Mouse (Mus musculus): ENCODE results near the gene Plcg2. TPM values are rescaled to one million over a fixed set of nuclear protein-coding genes. Genes with fewer than 3 reads are reported as not detected.

Gene Plcg2
- polyA plus RNA-seq, 1 experiment from 2014 or later: 76.4 TPM

GRCm38 (mm10) chr8:117604101-117604500 lies 106.0 kb downstream of the Plcg2 start:
- no peak overlapping the region for H3K4me3 ChIP-seq (ENCODE audit: inconsistent target)
- H3K79me2 ChIP-seq (ENCODE audit: inconsistent target): no peaks in the 10 kb centered on the region
- peaks cover 98% of the 10 kb centered on the region for H3K36me3 ChIP-seq (ENCODE audit: inconsistent target)
- no peak overlapping the region for H3K27ac ChIP-seq
- WGBS (ENCODE audit: missing documents): 97% methylated on average over 12 of the region's 12 CpGs

DNA sequence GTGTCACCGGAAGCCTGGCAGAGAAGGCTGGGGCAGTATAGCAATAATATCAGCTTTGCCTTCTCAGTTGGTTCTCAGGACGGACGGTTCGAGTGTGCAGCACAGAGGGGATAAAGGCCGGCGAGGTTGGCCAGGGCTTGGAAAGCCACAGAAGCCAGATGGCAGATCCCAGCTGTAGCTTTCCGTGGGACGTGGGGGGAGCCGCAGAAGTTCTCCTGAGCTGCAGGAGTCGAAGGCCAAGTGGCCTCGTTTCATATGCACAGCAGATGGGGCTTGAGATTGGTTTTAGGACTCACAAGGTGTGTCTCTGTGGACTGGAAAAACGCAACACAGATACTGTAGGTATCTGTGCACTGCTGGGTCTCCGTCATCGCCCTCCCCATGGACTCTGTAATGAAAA lies 106.6 kb downstream of the Plcg2 start:
- WGBS (ENCODE audit: missing documents): 94% methylated on average over 14 of the region's 14 CpGs

DNA sequence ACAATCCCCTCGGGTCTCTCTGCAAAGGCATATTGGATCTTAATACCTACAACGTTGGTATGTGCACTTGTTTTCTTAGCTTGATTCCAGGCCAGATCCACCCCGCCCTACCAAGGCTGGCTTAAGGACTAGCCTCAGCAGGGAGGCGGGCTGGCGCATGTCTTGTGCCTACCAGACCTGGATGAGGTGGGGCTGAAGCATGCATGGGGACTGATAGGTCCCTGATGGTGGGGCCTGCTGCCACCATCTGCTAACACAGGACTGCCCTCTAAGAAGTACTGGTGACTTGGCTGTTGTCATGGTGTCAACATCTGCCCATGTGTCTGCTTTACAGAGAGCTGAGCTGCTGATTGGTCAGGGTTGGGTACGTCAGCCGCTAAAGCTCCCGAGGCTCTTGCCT lies 107.1 kb downstream of the Plcg2 start:
- Histone ChIP-seq H3K36me3 (ENCODE audit: inconsistent target) (peaks cover 97% of the 10 kb centered on the region), H3K79me2 (ENCODE audit: inconsistent target) (no peaks in the 10 kb centered on the region), H3K27ac (no peak overlapping the region), H3K4me3 (ENCODE audit: inconsistent target) (no peak overlapping the region)
- WGBS (ENCODE audit: missing documents): 93% methylated on average over 8 of the region's 8 CpGs

More for the DNA sequence above, 106.6 kb downstream of the Plcg2 start:
- H3K79me2 ChIP-seq (ENCODE audit: inconsistent target): no peaks in the 10 kb centered on the region
- H3K27ac ChIP-seq: no peak overlapping the region
- peaks cover 98% of the 10 kb centered on the region for H3K36me3 ChIP-seq (ENCODE audit: inconsistent target)
- H3K4me3 ChIP-seq (ENCODE audit: inconsistent target): no peak overlapping the region

DNA sequence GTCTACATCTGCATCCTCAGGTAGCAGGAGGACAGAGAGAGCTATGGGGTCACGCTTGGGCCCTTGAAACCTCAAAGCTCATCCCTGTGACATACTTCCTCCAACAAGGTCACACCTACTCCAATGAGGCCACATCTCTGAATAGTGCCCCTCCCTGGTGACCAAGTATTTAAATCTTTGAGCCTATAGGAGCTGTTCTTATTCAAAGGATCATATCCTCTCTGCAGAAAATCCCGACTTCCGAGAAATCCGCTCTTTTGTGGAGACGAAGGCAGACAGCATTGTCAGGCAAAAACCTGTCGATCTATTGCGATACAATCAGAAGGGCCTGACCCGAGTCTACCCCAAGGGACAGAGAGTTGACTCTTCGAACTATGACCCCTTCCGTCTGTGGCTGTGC lies 112.4 kb downstream of the Plcg2 start:
- Histone ChIP-seq H3K4me3 (ENCODE audit: inconsistent target) (no peak overlapping the region), H3K27ac (no peak overlapping the region), H3K36me3 (ENCODE audit: inconsistent target) (peaks cover 97% of the 10 kb centered on the region), H3K79me2 (ENCODE audit: inconsistent target) (no peaks in the 10 kb centered on the region)
- 98% methylated on average over 10 of the region's 10 CpGs for WGBS (ENCODE audit: missing documents)

- H3K27ac ChIP-seq: no peak overlapping the region
- peaks cover 99% of the 10 kb centered on the region for H3K36me3 ChIP-seq (ENCODE audit: inconsistent target)
- H3K79me2 ChIP-seq (ENCODE audit: inconsistent target): no peaks in the 10 kb centered on the region
- H3K4me3 ChIP-seq (ENCODE audit: inconsistent target): no peak overlapping the region
- 97% methylated on average over 12 of the region's 12 CpGs for WGBS (ENCODE audit: missing documents)
These were observed 114.8 kb downstream of the Plcg2 start for GRCm38 (mm10) chr8:117612861-117613260.

DNA sequence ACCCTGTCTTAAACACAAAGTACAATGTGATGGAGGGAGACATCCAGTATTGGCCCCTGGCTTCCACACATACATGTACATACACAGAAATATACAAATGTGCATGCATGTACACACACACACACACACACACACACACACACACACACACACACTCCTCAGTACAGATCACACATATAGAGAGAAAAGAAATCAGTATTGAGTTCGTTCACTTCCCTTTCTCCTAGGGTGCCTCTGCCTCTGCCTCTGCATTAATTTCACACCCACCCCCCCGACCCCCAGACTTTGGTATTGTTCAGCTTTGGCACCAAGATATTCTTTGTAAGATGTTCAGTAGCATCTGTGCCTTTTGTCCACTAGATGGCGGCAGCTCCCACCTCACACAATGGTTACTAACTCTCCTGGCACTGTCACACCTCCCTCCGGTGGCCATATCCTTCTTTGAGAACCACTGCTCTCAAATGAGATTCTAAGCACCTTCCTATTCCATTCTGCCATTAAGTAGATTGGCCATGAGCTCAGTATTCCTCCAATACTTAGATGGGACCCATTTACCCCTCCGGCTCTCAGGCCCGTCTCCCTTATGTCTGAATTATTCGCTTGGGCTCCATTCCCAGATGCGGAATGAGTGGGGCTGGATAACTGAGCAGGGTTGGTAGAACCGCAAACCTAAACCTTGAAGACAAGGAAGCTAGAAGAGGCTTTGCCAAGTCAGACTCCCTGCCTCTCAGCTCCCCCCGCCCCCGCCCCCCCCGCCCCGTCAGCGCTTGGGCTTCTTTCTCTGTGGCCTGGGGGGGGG lies 128.1 kb downstream of the Plcg2 start:
- H3K27ac ChIP-seq: no peak overlapping the region
- WGBS (ENCODE audit: missing documents): 83% methylated on average over 9 of the region's 14 CpGs
- H3K36me3 ChIP-seq (ENCODE audit: inconsistent target): peaks cover 48% of the 10 kb centered on the region
- no peaks in the 10 kb centered on the region for H3K79me2 ChIP-seq (ENCODE audit: inconsistent target)
- H3K4me3 ChIP-seq (ENCODE audit: inconsistent target): no peak overlapping the region

DNA sequence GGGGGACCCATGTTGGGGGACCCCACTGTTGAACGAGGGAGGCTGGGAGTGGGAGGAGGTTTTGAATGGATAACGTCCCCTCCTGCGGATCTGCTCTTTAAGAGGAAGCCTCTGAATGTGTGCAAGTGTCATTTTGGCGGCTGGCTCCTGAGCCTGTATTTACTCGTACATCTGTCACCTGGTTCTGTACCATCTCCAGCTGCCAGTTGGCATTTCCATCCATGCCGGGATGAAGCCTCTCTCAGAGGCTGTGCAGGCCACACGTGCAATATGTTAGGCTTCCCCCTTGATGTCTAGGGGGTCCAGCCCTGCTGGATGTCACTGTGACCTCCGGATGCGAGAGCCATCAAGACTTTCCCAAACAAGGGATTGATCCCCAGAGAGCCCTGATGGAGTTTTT lies 129.0 kb downstream of the Plcg2 start:
- H3K79me2 ChIP-seq (ENCODE audit: inconsistent target): no peaks in the 10 kb centered on the region
- 97% methylated on average over 9 of the region's 9 CpGs for WGBS (ENCODE audit: missing documents)
- no peak overlapping the region for H3K4me3 ChIP-seq (ENCODE audit: inconsistent target)
- H3K36me3 ChIP-seq (ENCODE audit: inconsistent target): peaks cover 48% of the 10 kb centered on the region
- no peak overlapping the region for H3K27ac ChIP-seq

GRCm38 (mm10) chr8:117632532-117632931 lies 134.4 kb downstream of the Plcg2 start:
- no peak overlapping the region for H3K27ac ChIP-seq
- 75% methylated on average over 4 of the region's 5 CpGs for WGBS (ENCODE audit: missing documents)
- H3K36me3 ChIP-seq (ENCODE audit: inconsistent target): peaks cover 74% of the 10 kb centered on the region
- no peak overlapping the region for H3K4me3 ChIP-seq (ENCODE audit: inconsistent target)
- no peaks in the 10 kb centered on the region for H3K79me2 ChIP-seq (ENCODE audit: inconsistent target)

- H3K79me2 ChIP-seq (ENCODE audit: inconsistent target): no peaks in the 10 kb centered on the region
- H3K4me3 ChIP-seq (ENCODE audit: inconsistent target): no peak overlapping the region
- WGBS (ENCODE audit: missing documents): 94% methylated on average over 7 of the region's 7 CpGs
- peaks cover 71% of the 10 kb centered on the region for H3K36me3 ChIP-seq (ENCODE audit: inconsistent target)
- no peak overlapping the region for H3K27ac ChIP-seq
These were observed 136.3 kb downstream of the Plcg2 start for GRCm38 (mm10) chr8:117634406-117634805.

DNA sequence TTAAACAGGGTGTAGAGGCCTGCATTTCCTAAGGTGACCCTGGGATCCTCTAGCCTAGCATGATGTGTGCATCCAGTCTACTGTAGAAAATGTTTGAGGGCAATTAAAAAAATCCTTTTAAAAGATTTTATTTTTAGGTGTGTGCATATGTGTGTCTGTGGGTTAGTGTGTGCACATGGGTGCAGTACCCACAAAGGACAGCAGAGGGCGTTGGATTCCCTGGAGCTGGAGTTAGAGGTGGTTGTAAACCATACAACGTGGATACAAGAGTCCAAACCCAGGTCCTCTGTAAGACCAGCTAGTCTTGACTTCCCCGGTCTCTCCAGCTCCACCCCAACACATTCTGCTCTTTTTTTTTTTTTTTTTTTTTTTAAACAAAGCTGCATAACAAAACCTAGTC lies 139.4 kb downstream of the Plcg2 start:
- no peaks in the 10 kb centered on the region for H3K79me2 ChIP-seq (ENCODE audit: inconsistent target)
- no peak overlapping the region for H3K4me3 ChIP-seq (ENCODE audit: inconsistent target)
- 88% methylated on average over 2 of the region's 3 CpGs for WGBS (ENCODE audit: missing documents)
- H3K27ac ChIP-seq: no peak overlapping the region
- peaks cover 43% of the 10 kb centered on the region for H3K36me3 ChIP-seq (ENCODE audit: inconsistent target)

DNA sequence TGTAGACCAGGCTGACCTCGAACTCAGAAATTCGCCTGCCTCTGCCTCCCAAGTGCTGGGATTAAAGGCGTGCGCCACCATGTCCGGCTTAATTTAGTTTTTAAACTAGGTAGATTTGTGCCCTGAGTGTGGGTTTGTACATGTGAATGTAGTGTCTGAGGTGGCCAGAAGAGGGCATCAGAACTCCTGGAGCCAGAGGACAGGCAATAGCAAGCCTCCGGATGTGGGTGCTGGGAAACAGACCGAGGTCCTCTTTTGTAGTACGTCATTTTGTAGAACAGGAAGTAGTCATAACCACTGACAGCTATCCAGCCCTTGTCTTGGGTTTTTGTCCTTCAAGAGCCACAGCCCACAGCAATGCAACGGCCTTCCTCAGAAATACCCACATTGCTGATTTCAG lies 141.5 kb downstream of the Plcg2 start:
- Histone ChIP-seq H3K4me3 (ENCODE audit: inconsistent target) (no peak overlapping the region), H3K27ac (no peak overlapping the region), H3K79me2 (ENCODE audit: inconsistent target) (no peaks in the 10 kb centered on the region), H3K36me3 (ENCODE audit: inconsistent target) (peaks cover 29% of the 10 kb centered on the region)
- WGBS (ENCODE audit: missing documents): 71% methylated on average over 9 of the region's 9 CpGs

GRCm38 (mm10) chr8:117645486-117645885 lies 147.4 kb downstream of the Plcg2 start:
- 78% methylated on average over 5 of the region's 5 CpGs for whole genome bisulfite sequencing (ENCODE audit: missing documents)

DNA sequence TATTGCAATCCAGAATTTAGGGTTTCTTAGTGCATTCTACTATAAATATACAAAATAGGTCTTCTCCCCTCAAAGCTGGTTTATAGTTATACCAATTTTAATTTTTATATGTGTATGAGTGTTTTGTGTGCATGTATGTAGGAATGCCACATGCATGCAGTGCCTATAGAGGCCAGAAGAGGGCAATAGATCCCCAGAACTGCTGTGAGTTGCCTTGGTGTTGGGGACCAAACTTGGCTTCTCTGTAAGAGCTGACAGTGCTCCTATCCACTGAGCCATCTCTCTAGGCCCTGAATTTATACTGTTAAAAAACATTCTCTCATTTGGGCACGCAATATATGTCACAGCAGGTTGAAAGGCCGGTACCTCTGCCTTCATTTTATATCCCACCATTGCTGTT lies 147.9 kb downstream of the Plcg2 start:
- no peak overlapping the region for H3K27ac ChIP-seq
- no peak overlapping the region for H3K4me3 ChIP-seq (ENCODE audit: inconsistent target)
- no peaks in the 10 kb centered on the region for H3K79me2 ChIP-seq (ENCODE audit: inconsistent target)
- WGBS (ENCODE audit: missing documents): 44% methylated on average over 2 of the region's 2 CpGs
- no peaks in the 10 kb centered on the region for H3K36me3 ChIP-seq (ENCODE audit: inconsistent target)

More at GRCm38 (mm10) chr8:117645486-117645885, 147.4 kb downstream of the Plcg2 start:
- H3K36me3 ChIP-seq (ENCODE audit: inconsistent target): no peaks in the 10 kb centered on the region
- H3K79me2 ChIP-seq (ENCODE audit: inconsistent target): no peaks in the 10 kb centered on the region
- H3K27ac ChIP-seq: no peak overlapping the region
- no peak overlapping the region for H3K4me3 ChIP-seq (ENCODE audit: inconsistent target)

- H3K4me3 ChIP-seq (ENCODE audit: inconsistent target): no peak overlapping the region
- WGBS (ENCODE audit: missing documents): 78% methylated on average over 5 of the region's 5 CpGs
- H3K27ac ChIP-seq: no peak overlapping the region
- H3K79me2 ChIP-seq (ENCODE audit: inconsistent target): no peaks in the 10 kb centered on the region
- H3K36me3 ChIP-seq (ENCODE audit: inconsistent target): no peaks in the 10 kb centered on the region
These were observed 148.3 kb downstream of the Plcg2 start for GRCm38 (mm10) chr8:117646440-117646839.

- Histone ChIP-seq H3K27ac (no peak overlapping the region), H3K79me2 (ENCODE audit: inconsistent target) (no peaks in the 10 kb centered on the region), H3K36me3 (ENCODE audit: inconsistent target) (no peaks in the 10 kb centered on the region), H3K4me3 (ENCODE audit: inconsistent target) (no peak overlapping the region)
- WGBS (ENCODE audit: missing documents): 100% methylated on average over 1 of the region's 1 CpGs
These were observed 154.2 kb downstream of the Plcg2 start for GRCm38 (mm10) chr8:117652318-117652717.

DNA sequence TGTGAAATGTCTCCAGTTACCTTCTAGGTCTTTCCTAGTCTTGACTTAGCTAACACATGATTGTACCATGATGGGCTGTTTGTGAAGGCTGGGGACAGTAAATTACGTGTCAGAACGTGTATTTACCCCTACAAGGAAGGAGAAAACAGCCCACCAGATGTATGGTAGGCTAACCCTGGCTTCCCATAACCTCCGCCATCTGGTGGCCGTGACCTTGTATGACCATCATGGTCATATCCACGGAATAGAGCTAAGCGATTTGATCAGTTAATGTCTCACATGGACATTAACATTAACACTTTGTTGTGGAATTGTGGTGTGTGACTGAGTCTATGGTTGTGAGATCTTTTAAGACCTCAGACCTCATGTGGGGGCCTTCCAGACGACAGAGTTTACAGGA lies 160.9 kb downstream of the Plcg2 start:
- WGBS (ENCODE audit: missing documents): 65% methylated on average over 7 of the region's 7 CpGs

More for the DNA sequence above, 160.9 kb downstream of the Plcg2 start:
- peaks cover 11% of the 10 kb centered on the region; the same call in 1 of the 2 replicates for H3K36me3 ChIP-seq (ENCODE audit: inconsistent target)
- no peaks in the 10 kb centered on the region for H3K79me2 ChIP-seq (ENCODE audit: inconsistent target)
- no peak overlapping the region for H3K27ac ChIP-seq
- no peak overlapping the region for H3K4me3 ChIP-seq (ENCODE audit: inconsistent target)

All from macrophage (primary cell).